Mouse (Mus musculus): ENCODE measurements around the gene Trhr2.

Trhr2 gene

DNA sequence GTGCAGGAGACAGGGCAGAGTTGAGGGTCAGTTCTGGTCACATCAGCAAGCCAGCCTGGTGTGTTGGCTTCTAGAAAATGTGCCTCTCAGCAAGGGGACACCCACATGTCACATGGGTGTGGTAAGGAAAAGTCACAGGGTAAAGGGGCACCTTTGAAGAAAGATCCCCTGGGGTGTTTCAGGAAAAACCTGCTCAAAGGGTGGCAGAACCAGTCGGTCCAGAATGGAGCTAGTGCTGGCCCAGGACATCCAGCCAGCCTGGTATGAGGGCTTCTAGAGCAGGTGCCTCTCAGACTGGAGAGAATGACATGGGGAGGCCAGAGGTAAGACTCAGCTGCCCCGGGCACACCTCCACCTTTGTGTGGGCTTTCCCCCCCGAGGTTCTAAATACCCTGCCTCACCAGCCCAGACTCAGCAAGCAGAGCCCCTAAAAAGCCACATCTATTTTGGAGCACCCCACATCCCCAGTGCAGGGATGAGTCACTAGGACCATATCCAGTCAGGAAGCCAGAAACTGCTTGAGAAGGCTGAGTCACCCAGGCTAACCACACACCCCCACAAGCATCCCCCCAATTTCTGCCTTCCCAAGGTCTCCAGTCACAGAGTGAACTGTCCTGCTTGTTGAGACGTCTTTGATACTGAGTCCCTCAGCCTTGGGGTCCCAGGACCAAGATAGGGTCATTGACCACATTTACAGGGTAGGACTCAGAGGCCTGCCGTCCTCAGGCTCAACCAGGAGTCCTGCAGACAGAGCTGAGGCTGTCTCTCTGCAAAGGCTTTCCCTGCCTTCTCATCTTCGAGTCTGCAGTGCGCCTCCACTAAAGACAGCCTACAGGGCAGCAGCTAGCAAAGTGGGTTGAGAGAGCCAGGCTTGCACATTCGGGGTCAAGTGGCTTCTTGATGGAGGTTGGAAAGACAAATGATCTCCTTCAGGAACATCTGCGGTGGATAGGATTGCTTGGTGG, 4.6 kb downstream of the Trhr2 start:
- in situ Hi-C loops (cut with MboI; ENCODE audit: low sequenced_read_pairs): no loop called here

DNA sequence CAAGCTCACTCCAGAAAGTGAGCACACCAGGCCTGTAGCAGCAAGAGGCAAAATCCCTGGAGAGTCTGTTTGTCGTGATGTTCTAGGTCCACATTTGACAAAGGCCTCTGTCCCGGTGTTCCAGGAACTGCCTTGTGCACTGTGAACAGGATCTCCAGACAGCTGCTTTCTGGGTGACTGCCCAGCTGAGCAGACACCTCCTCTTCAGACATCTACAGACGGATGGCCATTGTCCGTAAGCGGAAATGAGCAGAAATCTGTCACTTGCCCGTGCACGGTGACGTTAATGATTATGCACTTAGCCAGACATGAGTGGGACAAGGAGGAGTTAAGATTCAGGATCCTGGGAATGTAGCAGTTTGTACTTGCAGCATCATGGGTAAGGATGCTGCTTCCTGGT, 6.4 kb downstream of the Trhr2 start:
- in situ Hi-C loops (cut with MboI; ENCODE audit: low sequenced_read_pairs): no loop called here

GRCm38 (mm10) chr8:122350309-122351089, 10.0 kb downstream of the Trhr2 start:
- in situ Hi-C loops (cut with MboI; ENCODE audit: low sequenced_read_pairs): no loop called here

DNA sequence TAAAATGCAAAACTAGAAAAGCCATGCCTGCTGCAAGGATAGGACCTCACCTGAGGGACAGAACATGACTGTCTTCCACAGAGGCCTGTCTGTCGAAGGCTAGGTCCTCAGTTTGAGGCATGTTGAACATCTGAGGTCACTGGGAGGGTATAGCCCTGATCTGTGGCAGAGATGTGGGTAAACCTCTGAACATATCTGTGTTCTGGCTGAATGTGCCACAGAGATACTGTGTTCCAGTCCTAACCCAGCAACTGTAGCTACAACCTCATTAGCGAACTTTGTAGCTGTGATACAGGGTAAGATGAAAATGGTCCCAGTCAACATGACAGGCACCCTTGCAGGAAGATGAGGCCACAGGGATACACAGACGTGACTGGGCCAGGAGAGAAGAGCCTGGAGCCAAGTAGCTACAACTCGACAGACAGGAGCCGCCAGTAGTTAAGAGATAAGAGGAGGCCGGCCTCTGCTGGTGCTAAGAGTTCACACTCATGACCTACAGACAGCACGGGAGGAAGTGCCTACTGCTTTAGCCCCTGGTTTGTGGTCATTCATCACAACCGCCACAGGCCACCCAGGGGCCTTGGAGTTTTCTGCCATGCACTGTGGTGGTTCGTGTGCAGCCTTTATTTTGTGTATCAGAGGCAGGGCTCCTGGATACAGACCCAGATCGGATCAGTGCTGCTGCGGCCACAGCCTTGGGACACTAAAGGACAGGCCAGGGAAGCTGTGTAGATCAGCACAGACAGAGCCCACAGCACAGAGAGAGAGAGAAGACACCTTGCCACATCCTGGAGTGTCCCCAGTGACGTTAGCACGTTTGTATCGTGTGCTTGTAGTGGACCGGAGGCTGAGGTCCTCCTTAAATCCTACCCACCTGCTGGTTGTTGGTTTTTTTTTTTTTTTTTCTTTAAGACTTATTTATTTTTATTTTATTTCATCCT, 10.9 kb downstream of the Trhr2 start:
- in situ Hi-C loops (cut with MboI; ENCODE audit: low sequenced_read_pairs): no loop called here

- in situ Hi-C loops (cut with MboI; ENCODE audit: low sequenced_read_pairs): no loop called here
Measured at GRCm38 (mm10) chr8:122347811-122348552, 12.6 kb downstream of the Trhr2 start.

DNA sequence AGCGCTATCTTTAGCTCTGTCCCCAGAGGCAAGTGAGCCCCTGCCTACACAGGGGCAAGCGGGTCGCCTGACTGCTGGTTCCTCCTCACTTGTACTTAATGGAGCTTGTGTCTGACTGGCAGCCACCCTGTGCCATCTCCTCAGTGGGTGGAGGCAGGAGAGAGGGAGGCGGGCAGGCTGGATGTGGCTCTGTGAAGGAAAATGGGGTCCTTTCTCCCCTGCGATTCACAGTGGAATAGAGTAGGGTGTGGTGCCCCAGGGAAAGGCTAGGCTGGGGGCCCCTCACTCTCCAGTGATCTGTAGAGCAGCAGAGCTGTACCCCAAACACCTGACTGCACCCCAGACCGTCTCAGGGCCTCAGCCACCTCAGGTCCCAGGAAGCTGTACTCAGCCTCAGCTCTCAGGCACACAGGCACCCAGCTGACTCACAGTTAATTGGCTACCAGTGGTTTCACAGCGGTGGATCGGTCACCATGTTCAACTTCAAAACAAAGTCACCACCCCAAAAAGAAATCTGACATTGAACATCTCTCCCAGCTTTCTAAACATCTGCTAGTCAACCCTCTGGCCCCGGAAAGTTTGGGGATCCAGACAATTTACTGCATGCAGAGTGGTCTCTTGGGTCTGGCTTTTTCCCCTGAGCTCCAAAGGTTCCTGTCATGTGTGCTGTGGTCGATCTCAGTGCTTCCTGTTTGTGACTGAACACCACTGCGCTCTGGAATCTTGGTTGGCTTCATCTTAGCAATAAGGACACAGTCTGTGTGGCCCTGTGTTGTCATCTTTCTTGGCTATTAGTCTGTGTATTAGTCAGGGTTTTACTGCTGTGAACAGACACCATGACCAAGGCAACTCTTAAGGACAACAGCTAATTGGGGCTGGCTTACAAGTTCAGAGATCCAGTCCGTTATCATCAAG, 15.1 kb downstream of the Trhr2 start:
- in situ Hi-C loops (cut with MboI; ENCODE audit: low sequenced_read_pairs): no loop called here

DNA sequence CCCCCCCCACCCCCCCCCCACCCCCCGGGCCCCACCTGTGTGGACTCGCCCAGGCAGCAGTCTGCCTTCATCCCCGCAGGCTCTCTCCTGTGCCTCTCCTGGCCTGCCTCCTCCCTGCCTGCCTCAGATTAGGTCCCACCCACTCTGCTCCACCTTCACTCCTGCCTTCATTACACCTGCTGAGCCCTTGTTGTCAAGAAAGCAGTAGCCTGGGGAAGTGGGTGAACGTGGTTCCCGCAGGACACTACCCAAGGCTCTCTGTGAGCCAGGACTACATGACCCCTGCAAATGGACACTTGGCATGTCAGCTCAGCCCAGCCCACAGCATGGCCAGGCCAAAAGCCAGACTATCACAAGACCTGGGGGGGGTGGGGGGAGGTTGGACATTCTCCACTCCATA, 16.3 kb downstream of the Trhr2 start:
- in situ Hi-C loops (cut with MboI; ENCODE audit: low sequenced_read_pairs): no loop called here

GRCm38 (mm10) chr8:122343758-122344157, 16.8 kb downstream of the Trhr2 start:
- in situ Hi-C loops (cut with MboI; ENCODE audit: low sequenced_read_pairs): no loop called here

DNA sequence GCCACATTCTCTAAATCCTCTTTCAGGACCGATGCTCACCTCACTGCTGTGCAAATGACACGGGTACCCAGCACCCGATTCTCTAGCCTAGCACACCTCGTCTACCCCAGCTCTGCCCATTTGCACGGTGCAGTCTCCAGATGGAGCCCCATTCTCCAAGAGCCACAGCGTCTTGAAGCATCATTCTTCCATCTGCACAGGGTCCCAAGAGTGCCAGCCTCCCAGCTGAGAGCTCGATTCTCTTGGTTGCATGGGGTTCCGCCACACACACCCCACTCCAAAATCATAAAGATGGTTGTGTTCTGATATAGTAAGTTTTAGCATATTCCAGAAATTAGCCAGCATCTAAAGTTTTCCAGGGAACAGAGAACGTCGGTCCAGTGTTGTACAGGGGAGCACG, 17.2 kb downstream of the Trhr2 start:
- in situ Hi-C loops (cut with MboI; ENCODE audit: low sequenced_read_pairs): no loop called here

DNA sequence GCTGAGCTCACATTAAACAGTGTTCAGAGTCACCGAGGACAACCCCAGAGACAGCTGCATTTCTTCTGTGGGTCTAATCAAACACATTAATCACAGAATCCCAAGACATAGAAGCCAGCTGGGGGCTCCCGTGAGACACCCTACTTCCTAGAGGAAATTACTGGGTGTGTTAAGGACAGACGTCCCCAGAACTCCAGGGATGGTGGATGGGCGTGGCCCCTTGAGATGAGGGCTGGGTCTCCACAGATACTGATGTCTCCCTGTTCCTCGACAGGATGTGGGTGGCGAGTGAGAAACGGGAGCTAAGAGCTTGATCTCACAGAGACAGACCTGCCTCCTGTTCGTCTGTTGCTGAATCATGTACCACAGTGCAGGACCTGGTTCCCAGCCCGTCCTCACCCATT, 17.7 kb downstream of the Trhr2 start:
- in situ Hi-C loops (cut with MboI; ENCODE audit: low sequenced_read_pairs): no loop called here

DNA sequence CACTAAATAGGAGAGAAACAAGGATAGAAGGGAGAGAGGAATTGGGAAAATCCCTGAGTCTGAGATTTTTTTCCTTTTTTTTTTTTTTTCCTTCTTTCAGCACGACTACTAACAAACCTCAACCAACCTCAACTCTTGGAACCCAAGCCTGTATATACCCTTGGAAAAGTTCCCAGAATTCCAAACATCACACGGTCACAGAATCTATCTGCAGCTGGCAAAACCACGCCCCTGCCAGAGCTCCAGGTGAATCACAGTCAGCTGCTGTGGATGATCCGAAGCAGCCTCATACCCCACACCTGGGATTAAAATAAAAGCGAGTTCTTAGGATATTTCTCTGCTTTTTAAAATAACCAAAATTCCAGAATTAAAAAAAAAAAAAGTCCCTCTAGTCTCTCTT, 18.2 kb downstream of the Trhr2 start:
- in situ Hi-C loops (cut with MboI; ENCODE audit: low sequenced_read_pairs): no loop called here

DNA sequence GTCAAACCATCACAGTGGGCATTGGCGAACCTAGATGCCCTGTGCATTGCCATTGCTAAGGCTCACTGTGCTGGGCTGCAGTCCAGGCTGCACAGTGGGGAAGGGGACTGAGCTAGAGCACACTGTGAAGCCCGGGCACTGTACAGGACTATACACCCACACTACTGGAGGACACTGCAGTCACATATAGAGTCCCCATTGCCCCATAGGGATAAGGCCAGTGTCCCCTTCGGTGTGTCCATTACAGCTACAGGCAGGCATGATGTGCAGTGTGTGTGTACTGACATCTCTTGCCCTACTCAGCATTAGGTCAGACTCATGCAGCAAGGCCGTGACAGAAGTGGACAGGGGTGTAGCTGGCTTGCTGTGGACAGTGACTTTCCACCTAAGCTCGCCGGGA, 18.8 kb downstream of the Trhr2 start:
- in situ Hi-C loops (cut with MboI; ENCODE audit: low sequenced_read_pairs): no loop called here

- in situ Hi-C loops (cut with MboI; ENCODE audit: low sequenced_read_pairs): no loop called here
Measured at GRCm38 (mm10) chr8:122340761-122341160, 19.8 kb downstream of the Trhr2 start.

DNA sequence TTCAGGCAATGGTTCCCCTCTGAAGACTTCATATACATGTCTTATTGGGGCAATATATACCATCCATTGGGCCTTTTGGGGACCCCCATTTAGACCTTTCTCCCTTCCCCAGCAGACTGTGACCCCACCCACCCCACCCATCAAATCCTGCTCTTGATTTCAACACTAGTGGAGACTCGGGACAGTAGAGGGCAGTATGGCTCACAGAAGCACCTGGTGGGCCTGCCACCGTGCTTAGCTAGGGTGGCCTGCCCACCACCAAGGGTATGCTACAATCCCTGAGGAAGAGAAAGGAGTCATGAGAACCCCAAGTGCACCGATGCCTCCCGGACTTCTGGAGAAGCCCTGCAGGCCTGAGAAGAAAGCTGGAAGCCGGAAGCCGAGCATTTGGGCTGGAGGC, 21.7 kb downstream of the Trhr2 start:
- in situ Hi-C loops (cut with MboI; ENCODE audit: low sequenced_read_pairs): no loop called here

GRCm38 (mm10) chr8:122336251-122336910, 24.2 kb downstream of the Trhr2 start:
- in situ Hi-C loops (cut with MboI; ENCODE audit: low sequenced_read_pairs): no loop called here

DNA sequence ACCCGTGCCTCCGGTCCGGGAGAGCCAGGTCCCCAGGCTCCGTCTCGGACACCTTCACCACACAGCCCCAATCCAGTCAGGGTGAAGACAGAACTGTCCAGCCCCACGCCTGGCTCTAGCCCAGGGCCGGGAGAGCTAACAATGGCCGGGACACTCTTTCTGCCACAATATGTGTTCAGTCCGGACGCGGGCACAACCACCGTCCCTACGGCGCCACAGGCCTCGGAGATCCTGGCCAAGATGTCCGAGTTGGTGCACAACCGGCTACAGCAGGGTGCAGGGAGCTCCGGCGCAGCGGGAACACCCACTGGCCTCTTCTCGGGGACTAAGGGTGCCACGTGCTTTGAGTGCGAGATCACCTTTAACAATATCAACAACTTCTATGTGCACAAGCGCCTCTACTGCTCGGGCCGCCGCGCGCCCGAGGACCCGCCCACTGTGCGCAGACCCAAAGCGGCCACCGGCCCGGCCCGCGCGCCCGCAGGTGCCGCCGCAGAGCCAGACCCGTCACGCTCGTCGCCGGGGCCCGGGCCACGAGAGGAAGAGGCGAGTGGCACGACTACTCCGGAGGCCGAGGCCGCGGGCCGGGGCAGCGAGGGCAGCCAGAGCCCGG, 24.8 kb downstream of the Trhr2 start:
- in situ Hi-C loops (cut with MboI; ENCODE audit: low sequenced_read_pairs): no loop called here

- in situ Hi-C loops (cut with MboI; ENCODE audit: low sequenced_read_pairs): loop anchor here (5.0 kb wide), 1 partner anchor 58 kb away; no protein-coding TSS in a partner anchor
Measured at GRCm38 (mm10) chr8:122334791-122335490, 25.6 kb downstream of the Trhr2 start.

Data from CH12F3 (cell line).